Mouse (Mus musculus): ENCODE results near the gene Prickle2. TPM values are rescaled to one million over a fixed set of nuclear protein-coding genes. Genes with fewer than 3 reads are reported as not detected.

Gene Prickle2
- polyA plus RNA-seq, 1 experiment = 0.02 TPM

GRCm38 (mm10) chr6:92481690-92481956 is 224.3 kb downstream of the Prickle2 start:
- no peaks in the 10 kb centered on the region for H3K27me3 ChIP-seq (ENCODE audit: control insufficient read depth, insufficient read depth, insufficient read length)
- no peaks in the 10 kb centered on the region for H3K36me3 ChIP-seq (ENCODE audit: control insufficient read depth, insufficient read depth)
- H3K79me2 ChIP-seq (ENCODE audit: control insufficient read depth, insufficient read depth) = no peaks in the 10 kb centered on the region
- no peak overlapping the region for H3ac ChIP-seq (ENCODE audit: control insufficient read depth, insufficient read length)
- H3K4me3 ChIP-seq = no peak overlapping the region
- TF ChIP-seq TCF3 (IDR thresholded peaks at IDR 0.05; ENCODE audit: insufficient read length, low read depth) (no peak), CEBPB (IDR thresholded peaks at IDR 0.05; ENCODE audit: insufficient read depth, poor library complexity, severe bottlenecking) (no peak), MAX (IDR thresholded peaks at IDR 0.05; ENCODE audit: low read depth) (no peak), TCF12 (IDR thresholded peaks at IDR 0.05; ENCODE audit: insufficient read depth, poor library complexity, severe bottlenecking) (no peak), MYOD1 (IDR thresholded peaks at IDR 0.05; ENCODE audit: control insufficient read depth in 1 of 3, insufficient read length in 2 of 3, low read depth in 2 of 3) (no peak), E2F4 (IDR thresholded peaks at IDR 0.05; ENCODE audit: insufficient read depth) (no peak), REST (IDR thresholded peaks at IDR 0.05; ENCODE audit: insufficient read depth, insufficient read length) (no peak), SRF (IDR thresholded peaks at IDR 0.05; ENCODE audit: control insufficient read depth, insufficient read length, low read depth) (no peak), USF1 (IDR thresholded peaks at IDR 0.05; ENCODE audit: low read depth) (no peak), POLR2A (IDR thresholded peaks at IDR 0.05; ENCODE audit: insufficient read length, low read depth) (no peak), POLR2AphosphoS2 (IDR thresholded peaks at IDR 0.05; ENCODE audit: insufficient read length, low read depth) (no peak), MYOG (IDR thresholded peaks at IDR 0.05; ENCODE audit: control insufficient read depth in 1 of 3, insufficient read depth in 1 of 3, insufficient read length in 2 of 3, low read depth in 2 of 3) (no peak)
- no peak overlapping the region for H3K4me2 ChIP-seq (ENCODE audit: low read depth)

GRCm38 (mm10) chr6:92480941-92481689 is 224.8 kb downstream of the Prickle2 start:
- Histone ChIP-seq H3K4me2 (ENCODE audit: low read depth) (peak overlapping the region; percentile 56), H3K4me3 (no peak overlapping the region), H3K36me3 (ENCODE audit: control insufficient read depth, insufficient read depth) (no peaks in the 10 kb centered on the region), H3K79me2 (ENCODE audit: control insufficient read depth, insufficient read depth) (no peaks in the 10 kb centered on the region), H3ac (ENCODE audit: control insufficient read depth, insufficient read length) (no peak overlapping the region), H3K27me3 (ENCODE audit: control insufficient read depth, insufficient read depth, insufficient read length) (no peaks in the 10 kb centered on the region)
- TF ChIP-seq TCF3 (IDR thresholded peaks at IDR 0.05; ENCODE audit: insufficient read length, low read depth) = no peak
- TF ChIP-seq SRF (IDR thresholded peaks at IDR 0.05; ENCODE audit: control insufficient read depth, insufficient read length, low read depth) = no peak
- no peak for TF ChIP-seq TCF12 (IDR thresholded peaks at IDR 0.05; ENCODE audit: insufficient read depth, poor library complexity, severe bottlenecking)
- no peak for TF ChIP-seq USF1 (IDR thresholded peaks at IDR 0.05; ENCODE audit: low read depth)
- TF ChIP-seq POLR2A (IDR thresholded peaks at IDR 0.05; ENCODE audit: insufficient read length, low read depth) = no peak
- no peak for TF ChIP-seq REST (IDR thresholded peaks at IDR 0.05; ENCODE audit: insufficient read depth, insufficient read length)
- no peak for TF ChIP-seq MYOD1 (IDR thresholded peaks at IDR 0.05; ENCODE audit: control insufficient read depth in 1 of 3, insufficient read length in 2 of 3, low read depth in 2 of 3)
- TF ChIP-seq CEBPB (IDR thresholded peaks at IDR 0.05; ENCODE audit: insufficient read depth, poor library complexity, severe bottlenecking) = no peak
- no peak for TF ChIP-seq MAX (IDR thresholded peaks at IDR 0.05; ENCODE audit: low read depth)
- TF ChIP-seq E2F4 (IDR thresholded peaks at IDR 0.05; ENCODE audit: insufficient read depth) = no peak
- TF ChIP-seq POLR2AphosphoS2 (IDR thresholded peaks at IDR 0.05; ENCODE audit: insufficient read length, low read depth) = no peak
- TF ChIP-seq MYOG (IDR thresholded peaks at IDR 0.05; ENCODE audit: control insufficient read depth in 1 of 3, insufficient read depth in 1 of 3, insufficient read length in 2 of 3, low read depth in 2 of 3) = no peak

- no peaks in the 10 kb centered on the region for H3K79me2 ChIP-seq (ENCODE audit: control insufficient read depth, insufficient read depth)
- no peak overlapping the region for H3K4me2 ChIP-seq (ENCODE audit: low read depth)
- TF ChIP-seq MAX (IDR thresholded peaks at IDR 0.05; ENCODE audit: low read depth) (no peak), REST (IDR thresholded peaks at IDR 0.05; ENCODE audit: insufficient read depth, insufficient read length) (no peak), MYOD1 (IDR thresholded peaks at IDR 0.05; ENCODE audit: control insufficient read depth in 1 of 3, insufficient read length in 2 of 3, low read depth in 2 of 3) (no peak), SRF (IDR thresholded peaks at IDR 0.05; ENCODE audit: control insufficient read depth, insufficient read length, low read depth) (no peak), USF1 (IDR thresholded peaks at IDR 0.05; ENCODE audit: low read depth) (no peak)
- H3K27me3 ChIP-seq (ENCODE audit: control insufficient read depth, insufficient read depth, insufficient read length) = no peaks in the 10 kb centered on the region
- no peak overlapping the region for H3K4me3 ChIP-seq
- no peaks in the 10 kb centered on the region for H3K36me3 ChIP-seq (ENCODE audit: control insufficient read depth, insufficient read depth)
- no peak overlapping the region for H3ac ChIP-seq (ENCODE audit: control insufficient read depth, insufficient read length)
These were observed 227.3 kb downstream of the Prickle2 start for GRCm38 (mm10) chr6:92478612-92479011.

GRCm38 (mm10) chr6:92477621-92478020 is 228.3 kb downstream of the Prickle2 start:
- Histone ChIP-seq H3K36me3 (ENCODE audit: control insufficient read depth, insufficient read depth) (no peaks in the 10 kb centered on the region), H3K4me3 (no peak overlapping the region), H3K4me2 (ENCODE audit: low read depth) (no peak overlapping the region), H3K27me3 (ENCODE audit: control insufficient read depth, insufficient read depth, insufficient read length) (no peaks in the 10 kb centered on the region), H3K79me2 (ENCODE audit: control insufficient read depth, insufficient read depth) (no peaks in the 10 kb centered on the region), H3ac (ENCODE audit: control insufficient read depth, insufficient read length) (no peak overlapping the region)
- TF ChIP-seq POLR2AphosphoS2 (IDR thresholded peaks at IDR 0.05; ENCODE audit: insufficient read length, low read depth) (no peak), MYOG (IDR thresholded peaks at IDR 0.05; ENCODE audit: control insufficient read depth in 1 of 3, insufficient read depth in 1 of 3, insufficient read length in 2 of 3, low read depth in 2 of 3) (no peak), REST (IDR thresholded peaks at IDR 0.05; ENCODE audit: insufficient read depth, insufficient read length) (no peak), SRF (IDR thresholded peaks at IDR 0.05; ENCODE audit: control insufficient read depth, insufficient read length, low read depth) (no peak), MYOD1 (IDR thresholded peaks at IDR 0.05; ENCODE audit: control insufficient read depth in 1 of 3, insufficient read length in 2 of 3, low read depth in 2 of 3) (no peak), MAX (IDR thresholded peaks at IDR 0.05; ENCODE audit: low read depth) (no peak), POLR2A (IDR thresholded peaks at IDR 0.05; ENCODE audit: insufficient read length, low read depth) (no peak), USF1 (IDR thresholded peaks at IDR 0.05; ENCODE audit: low read depth) (no peak), CEBPB (IDR thresholded peaks at IDR 0.05; ENCODE audit: insufficient read depth, poor library complexity, severe bottlenecking) (no peak), TCF3 (IDR thresholded peaks at IDR 0.05; ENCODE audit: insufficient read length, low read depth) (no peak), E2F4 (IDR thresholded peaks at IDR 0.05; ENCODE audit: insufficient read depth) (no peak), TCF12 (IDR thresholded peaks at IDR 0.05; ENCODE audit: insufficient read depth, poor library complexity, severe bottlenecking) (no peak)
